Mouse (Mus musculus): ENCODE data around the gene 4933425L06Rik.

The 4933425L06Rik gene

GRCm38 (mm10) chr13:105139881-105140280 lies 58.0 kb downstream of the 4933425L06Rik start:
- no peak for DNase-seq

GRCm38 (mm10) chr13:105146827-105147226 lies 64.9 kb downstream of the 4933425L06Rik start:
- no peak for DNase-seq

GRCm38 (mm10) chr13:105147795-105148418 lies 66.0 kb downstream of the 4933425L06Rik start:
- DNase-seq, result no peak

GRCm38 (mm10) chr13:105150006-105150405 lies 68.1 kb downstream of the 4933425L06Rik start:
- peak in 1 of 2 experiments; percentile 33 for DNase-seq

GRCm38 (mm10) chr13:105153955-105154354 lies 72.0 kb downstream of the 4933425L06Rik start:
- DNase-seq, result peak in 1 of 2 experiments; percentile 57

GRCm38 (mm10) chr13:105165441-105165840 lies 83.5 kb downstream of the 4933425L06Rik start:
- DNase-seq, result no peak

Measured in cerebellum, postnatal 25 days (tissue).